In the genomic region with DNA sequence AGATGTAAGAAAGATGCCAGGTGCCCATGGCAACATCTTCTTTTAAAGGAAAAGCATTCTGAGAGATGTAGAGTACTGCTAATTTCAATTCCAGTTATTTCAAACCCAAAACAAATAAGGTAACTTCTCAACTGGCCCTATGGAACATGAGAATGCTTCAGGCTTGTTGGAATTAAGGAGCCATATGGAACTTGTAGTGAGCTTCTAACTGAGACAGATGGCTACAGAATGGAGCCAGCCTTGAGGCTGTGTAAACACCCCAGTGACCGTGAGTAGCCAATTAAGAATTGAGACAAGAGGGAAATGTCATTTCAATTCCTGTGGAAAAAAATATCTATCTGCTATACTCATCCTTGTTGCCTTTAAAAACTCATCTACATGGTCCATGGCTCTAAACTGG, we compare ENCODE assay signal across 12 mouse cellular contexts.
A peak's percentile ranks its signal among the peaks of the same experiment; 100 is the strongest.
DNase-seq lines count a peak whose midpoint lies in the region; ATAC-seq and TF ChIP-seq lines count a peak whose summit lies in the region.
"Had no signal": no experiment of that assay in that cellular context is flagged by ENCODE, and none has a peak within 500 bp of the region (broad histone marks: within the 10 kb centered on the region; RNA-seq: fewer than 3 reads in every experiment).

No protein-coding gene starts in this region.

- H3K27me3 ChIP-seq in midbrain, embryonic 11.5 days (ENCODE audit: control insufficient read depth, insufficient read depth, low read length), result no peaks in the 10 kb centered on the region
- H3K27me3 ChIP-seq in midbrain, embryonic 15.5 days (replicated peaks), result no peaks in the 10 kb centered on the region
- no peaks in the 10 kb centered on the region for H3K27me3 ChIP-seq in embryonic facial prominence, embryonic 14.5 days (replicated peaks; ENCODE audit: control insufficient read depth, insufficient read depth, low read length)
- H3K27me3 ChIP-seq in midbrain, postnatal 0 days (ENCODE audit: insufficient read depth, low read length), result no peaks in the 10 kb centered on the region
- no peaks in the 10 kb centered on the region for H3K27me3 ChIP-seq in liver, embryonic 12.5 days (replicated peaks)
- H3K27me3 ChIP-seq: limb, embryonic 13.5 days had no signal

- no peak for TF ChIP-seq CTCF in midbrain, postnatal 0 days (IDR thresholded peaks at IDR 0.05)

- no peak overlapping the region for H3K4me3 ChIP-seq in midbrain, embryonic 11.5 days (ENCODE audit: low read depth, low read length)
- no peak overlapping the region for H3K4me3 ChIP-seq in midbrain, embryonic 15.5 days
- H3K4me3 ChIP-seq in embryonic facial prominence, embryonic 14.5 days (ENCODE audit: low read depth, low read length), result no peak overlapping the region
- no peak overlapping the region for H3K4me3 ChIP-seq in midbrain, postnatal 0 days (ENCODE audit: low read depth, low read length)
- no peak overlapping the region for H3K4me3 ChIP-seq in liver, embryonic 12.5 days
- H3K4me3 ChIP-seq: gastrocnemius, adult 2 months; limb, embryonic 13.5 days; myocyte had no signal

- peak; percentile 70; the same call in 1 of the 2 replicates for ATAC-seq in midbrain, embryonic 11.5 days (ENCODE audit: low FRiP score)
- no peak for ATAC-seq in midbrain, embryonic 15.5 days (replicated peaks)
- ATAC-seq in embryonic facial prominence, embryonic 14.5 days (ENCODE audit: low read depth), result 0 out of 2 replicates have a peak, but pooled peaks have one; percentile 44
- no peak for ATAC-seq in midbrain, postnatal 0 days (ENCODE audit: low FRiP score)
- ATAC-seq in liver, embryonic 12.5 days, result no peak
- no peak for ATAC-seq in erythroblast, adult 5-6 weeks (replicated peaks; ENCODE audit: low FRiP score, poor library complexity, severe bottlenecking)

- no peak overlapping the region for H3K9ac ChIP-seq in midbrain, embryonic 11.5 days (ENCODE audit: low read length)
- H3K9ac ChIP-seq in midbrain, embryonic 15.5 days, result no peak overlapping the region
- no peak overlapping the region for H3K9ac ChIP-seq in embryonic facial prominence, embryonic 14.5 days (ENCODE audit: low read depth, low read length)
- no peak overlapping the region for H3K9ac ChIP-seq in midbrain, postnatal 0 days (replicated peaks; ENCODE audit: low read length, poor library complexity, severe bottlenecking)
- no peak overlapping the region for H3K9ac ChIP-seq in liver, embryonic 12.5 days
- H3K9ac ChIP-seq: limb, embryonic 13.5 days had no signal

- no peak for DNase-seq in midbrain, embryonic 11.5 days (ENCODE audit: low spot score, missing footprints)
- DNase-seq in cerebellum, adult 9-10 months, result peak; percentile 93
- peak; percentile 34 for DNase-seq in embryonic facial prominence, embryonic 14.5 days (ENCODE audit: low spot score)
- peak; percentile 74 for DNase-seq in midbrain, postnatal 0 days (ENCODE audit: low spot score)
- DNase-seq in lung, postnatal 25 days (ENCODE audit: low spot score), result no peak
- DNase-seq: gastrocnemius, adult 2 months; lung, postnatal 14 days had no signal

- H3K36me3 ChIP-seq in midbrain, embryonic 11.5 days (ENCODE audit: control insufficient read depth, insufficient read depth, low read length), result no peaks in the 10 kb centered on the region
- no peaks in the 10 kb centered on the region for H3K36me3 ChIP-seq in midbrain, embryonic 15.5 days (replicated peaks)
- no peaks in the 10 kb centered on the region for H3K36me3 ChIP-seq in embryonic facial prominence, embryonic 14.5 days (ENCODE audit: control insufficient read depth, insufficient read depth, low read length)
- no peaks in the 10 kb centered on the region for H3K36me3 ChIP-seq in midbrain, postnatal 0 days (ENCODE audit: insufficient read depth, low read length)
- no peaks in the 10 kb centered on the region for H3K36me3 ChIP-seq in liver, embryonic 12.5 days
- H3K36me3 ChIP-seq: limb, embryonic 13.5 days had no signal

- WGBS in midbrain, embryonic 11.5 days, result 40% methylated on average over 1 of the region's 1 CpGs
- 52% methylated on average over 1 of the region's 1 CpGs for WGBS in midbrain, embryonic 15.5 days
- 8% methylated on average over 1 of the region's 1 CpGs for WGBS in embryonic facial prominence, embryonic 14.5 days
- WGBS in midbrain, postnatal 0 days, result 61% methylated on average over 1 of the region's 1 CpGs
- WGBS in liver, embryonic 12.5 days (ENCODE audit: insufficient replicate concordance), result 52% methylated on average over 1 of the region's 1 CpGs

- H3K4me1 ChIP-seq in midbrain, embryonic 11.5 days (ENCODE audit: control insufficient read depth, insufficient read depth, low read length), result no peaks in the 10 kb centered on the region
- no peaks in the 10 kb centered on the region for H3K4me1 ChIP-seq in midbrain, embryonic 15.5 days
- H3K4me1 ChIP-seq in embryonic facial prominence, embryonic 14.5 days (ENCODE audit: control insufficient read depth, insufficient read depth, low read length), result no peaks in the 10 kb centered on the region
- no peaks in the 10 kb centered on the region for H3K4me1 ChIP-seq in midbrain, postnatal 0 days (ENCODE audit: insufficient read depth, low read length)
- no peaks in the 10 kb centered on the region for H3K4me1 ChIP-seq in liver, embryonic 12.5 days
- H3K4me1 ChIP-seq: limb, embryonic 13.5 days had no signal

- H3K4me2 ChIP-seq in midbrain, embryonic 11.5 days, result no peak overlapping the region
- H3K4me2 ChIP-seq in midbrain, embryonic 15.5 days, result no peak overlapping the region
- no peak overlapping the region for H3K4me2 ChIP-seq in embryonic facial prominence, embryonic 14.5 days (ENCODE audit: low read depth, low read length)
- no peak overlapping the region for H3K4me2 ChIP-seq in midbrain, postnatal 0 days (ENCODE audit: low read depth, low read length, poor library complexity, severe bottlenecking)
- H3K4me2 ChIP-seq in liver, embryonic 12.5 days, result no peak overlapping the region
- H3K4me2 ChIP-seq: limb, embryonic 13.5 days had no signal

- no peaks in the 10 kb centered on the region for H3K9me3 ChIP-seq in midbrain, embryonic 11.5 days (ENCODE audit: control insufficient read depth, low read length)
- no peaks in the 10 kb centered on the region for H3K9me3 ChIP-seq in midbrain, embryonic 15.5 days
- H3K9me3 ChIP-seq in embryonic facial prominence, embryonic 14.5 days (ENCODE audit: control insufficient read depth, low read length), result no peaks in the 10 kb centered on the region
- H3K9me3 ChIP-seq in midbrain, postnatal 0 days (ENCODE audit: low read length), result no peaks in the 10 kb centered on the region
- no peaks in the 10 kb centered on the region for H3K9me3 ChIP-seq in liver, embryonic 12.5 days (replicated peaks)
- H3K9me3 ChIP-seq: limb, embryonic 13.5 days had no signal

- H3K27ac ChIP-seq in midbrain, embryonic 11.5 days (ENCODE audit: low read depth, low read length), result no peak overlapping the region
- H3K27ac ChIP-seq in midbrain, embryonic 15.5 days, result no peak overlapping the region
- no peak overlapping the region for H3K27ac ChIP-seq in embryonic facial prominence, embryonic 14.5 days (replicated peaks; ENCODE audit: low read depth, low read length)
- no peak overlapping the region for H3K27ac ChIP-seq in midbrain, postnatal 0 days (ENCODE audit: low read depth, low read length)
- no peak overlapping the region for H3K27ac ChIP-seq in liver, embryonic 12.5 days
- H3K27ac ChIP-seq: gastrocnemius, adult 2 months; limb, embryonic 13.5 days had no signal

Comparison
In these comparisons a context has a peak if more than half of its experiments do, and no peak if none do; other contexts are left out.
1. ATAC-seq: peak in midbrain, embryonic 11.5 days (single experiment) and embryonic facial prominence, embryonic 14.5 days (single experiment); none in midbrain, embryonic 15.5 days (single experiment), midbrain, postnatal 0 days (single experiment), liver, embryonic 12.5 days (single experiment) and erythroblast, adult 5-6 weeks (single experiment).
2. DNase-seq: peak in cerebellum, adult 9-10 months (single experiment), embryonic facial prominence, embryonic 14.5 days (single experiment) and midbrain, postnatal 0 days (single experiment); none in midbrain, embryonic 11.5 days (single experiment) and lung, postnatal 25 days (single experiment).